Mouse (Mus musculus): ENCODE data around the gene Reln. TPM values are rescaled to one million over a fixed set of nuclear protein-coding genes. Genes with fewer than 3 reads are reported as not detected.

Reln gene
- 16.6 and 25.6 TPM in 2 replicates for polyA plus RNA-seq (2012; rRNA removed)

GRCm38 (mm10) chr5:22344556-22344975 is at the start of gene Reln:
TSS of gene Reln (minus strand) at chr5:22344702.

DNA sequence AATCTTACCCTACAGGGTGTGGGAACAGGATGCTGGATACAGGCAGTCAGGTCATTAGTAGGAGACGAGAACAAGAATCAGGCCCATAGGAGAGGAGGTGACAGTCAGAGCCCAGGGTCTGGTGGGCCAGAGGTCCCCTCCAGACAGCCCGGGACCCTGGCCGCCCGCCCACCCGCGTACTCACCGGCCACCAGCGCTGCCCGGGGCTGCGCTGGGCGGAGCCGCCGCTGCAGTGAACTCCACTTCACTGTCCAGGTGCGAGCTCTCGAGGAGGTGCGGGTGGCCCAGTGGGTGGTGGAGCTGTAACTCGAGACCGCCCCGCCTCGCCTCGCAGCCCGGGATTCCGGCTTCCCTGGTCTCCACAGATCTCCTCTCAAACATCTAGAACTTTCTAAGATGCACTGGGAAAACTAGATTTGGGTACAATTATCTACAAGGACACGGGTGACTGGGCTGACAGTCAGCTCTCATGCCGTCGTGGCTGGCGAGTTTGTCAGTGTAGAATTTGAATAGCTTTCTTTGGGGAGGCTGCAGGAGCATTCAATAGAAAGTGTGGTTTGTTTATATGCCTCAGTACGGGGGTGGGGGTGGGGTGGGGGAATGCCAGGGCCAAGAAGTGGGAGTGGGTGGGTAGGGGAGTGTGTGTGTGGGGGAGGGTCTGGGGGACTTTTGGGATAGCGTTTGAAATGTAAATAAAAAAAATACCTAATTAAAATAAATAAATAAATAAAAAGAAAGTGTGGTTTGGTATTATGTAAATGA is 479.0 kb downstream of the Reln start, which contains the start of gene Slc26a5:
Gene Slc26a5 (minus strand): TSS at position 259 of the 762 bp plus-strand sequence.

Other genes with a start within 250 kb of the Reln start
- gene Orc5, start 205.7 kb upstream of the Reln start, polyA plus RNA-seq (2012; rRNA removed) = 9.2 and 15.1 TPM in 2 replicates